Mouse (Mus musculus) limb, embryonic 13.5 days (tissue): ENCODE measurements around the gene Stim1. TPM values are rescaled to one million over a fixed set of nuclear protein-coding genes. Genes with fewer than 3 reads are reported as not detected.

Experiments used
- ATAC-seq: fragments of 200-750 bp; cut with Nextera tagmentation; 2 replicates; pipeline ENCODE4 v1.8.0; 2017; ENCODE audit warnings: low read depth, moderate number of reproducible peaks, moderate TSS enrichment; ENCODE audit not compliant: low FRiP score
- H3K27ac ChIP-seq: fragments of 300-500 bp; sonication (generic); 2 replicates; pipeline ENCODE4 v1.5.1; 2015; ENCODE audit warnings: inconsistent platforms, mild to moderate bottlenecking, moderate library complexity
- H3K27me3 ChIP-seq: fragments of 300-500 bp; sonication (generic); 2 replicates; pipeline ENCODE4 v1.6.1; 2015; ENCODE audit warnings: mild to moderate bottlenecking, inconsistent platforms
- H3K36me3 ChIP-seq: fragments of 300-500 bp; sonication (generic); 2 replicates; pipeline ENCODE4 v1.6.1; 2015; ENCODE audit warnings: inconsistent platforms, mild to moderate bottlenecking, moderate library complexity
- H3K4me1 ChIP-seq: fragments of 300-500 bp; sonication (generic); 2 replicates; pipeline ENCODE4 v1.6.1; 2015; ENCODE audit warnings: inconsistent platforms
- H3K4me2 ChIP-seq: fragments of 300-500 bp; sonication (generic); replicated peaks from 2 replicates; pipeline ENCODE4 v1.6.1; 2015; ENCODE audit warnings: inconsistent platforms, mild to moderate bottlenecking, moderate library complexity
- H3K4me3 ChIP-seq: fragments of 300-500 bp; sonication (generic); 2 replicates; pipeline ENCODE4 v1.5.1; 2015; ENCODE audit warnings: moderate library complexity, mild to moderate bottlenecking, inconsistent platforms
- H3K9ac ChIP-seq: fragments of 300-500 bp; sonication (generic); 2 replicates; pipeline ENCODE4 v1.6.1; 2015; ENCODE audit warnings: mild to moderate bottlenecking, inconsistent platforms
- H3K9me3 ChIP-seq: fragments of 300-500 bp; sonication (generic); 2 replicates; pipeline ENCODE4 v1.6.1; 2016; ENCODE audit warnings: inconsistent platforms
- WGBS: fragments of 180-500 bp; shearing (Covaris S2); methylation state at CpG from one replicate; pipeline ENCODE4 v1.1.7; 2015; 5-methylcytosine and 5-hydroxymethylcytosine counted together
- polyA plus RNA-seq: library from polyadenylated mRNA; unstranded; fragments of >200 nt; fragmentation: Nextera tagmentation; extraction: Ambion mirVana; gene quantifications from 2 replicates; pipeline ENCODE4 v1.2.1, GENCODE M21; 2015

Stim1 gene
- polyA plus RNA-seq, 1 experiment from 2014 or later = 23.7 TPM

GRCm38 (mm10) chr7:102314107-102314506, 46.5 kb downstream of the Stim1 start:
- Histone ChIP-seq H3K4me2 (no peak overlapping the region), H3K9me3 (no peaks in the 10 kb centered on the region), H3K36me3 (no peaks in the 10 kb centered on the region), H3K27me3 (no peaks in the 10 kb centered on the region), H3K4me1 (peaks cover 9% of the 10 kb centered on the region), H3K9ac (no peak overlapping the region), H3K4me3 (no peak overlapping the region), H3K27ac (no peak overlapping the region)
- ATAC-seq = no peak
- WGBS = 61% methylated on average over 1 of the region's 1 CpGs

GRCm38 (mm10) chr7:102314908-102315307, 47.3 kb downstream of the Stim1 start:
- H3K4me2 ChIP-seq = no peak overlapping the region
- no peak for ATAC-seq
- no peaks in the 10 kb centered on the region for H3K9me3 ChIP-seq
- no peak overlapping the region for H3K9ac ChIP-seq
- H3K4me3 ChIP-seq = no peak overlapping the region
- no peak overlapping the region for H3K27ac ChIP-seq
- H3K4me1 ChIP-seq = peaks cover 9% of the 10 kb centered on the region
- H3K36me3 ChIP-seq = no peaks in the 10 kb centered on the region
- no peaks in the 10 kb centered on the region for H3K27me3 ChIP-seq

DNA sequence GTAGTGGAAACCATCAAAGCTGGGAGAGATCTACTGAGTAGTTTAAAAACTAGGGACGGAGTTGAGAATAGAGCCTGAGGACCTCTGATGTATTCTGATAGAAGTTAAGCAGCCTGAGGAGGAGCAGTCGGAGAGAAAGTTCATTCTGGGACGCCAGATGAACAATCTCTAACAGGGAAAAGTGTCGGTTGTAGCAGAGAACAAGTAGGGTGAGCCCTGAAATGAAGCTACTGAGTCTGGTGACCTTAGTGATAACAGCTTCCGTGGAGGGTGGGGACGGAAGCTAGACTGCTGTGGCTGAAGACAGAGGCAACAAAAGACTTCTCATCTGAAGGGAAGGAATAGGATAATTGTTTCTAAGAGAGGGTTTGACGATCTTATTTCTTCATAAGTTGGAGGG, 47.8 kb downstream of the Stim1 start:
- Histone ChIP-seq H3K4me1 (peaks cover 9% of the 10 kb centered on the region), H3K27ac (no peak overlapping the region), H3K9ac (no peak overlapping the region), H3K4me2 (no peak overlapping the region), H3K36me3 (no peaks in the 10 kb centered on the region), H3K9me3 (no peaks in the 10 kb centered on the region), H3K4me3 (no peak overlapping the region), H3K27me3 (no peaks in the 10 kb centered on the region)
- 46% methylated on average over 7 of the region's 7 CpGs for WGBS
- ATAC-seq = no peak

- 92% methylated on average over 3 of the region's 3 CpGs for WGBS
- H3K4me1 ChIP-seq = peaks cover 9% of the 10 kb centered on the region
- no peak overlapping the region for H3K4me3 ChIP-seq
- no peak overlapping the region for H3K9ac ChIP-seq
- no peaks in the 10 kb centered on the region for H3K9me3 ChIP-seq
- H3K27ac ChIP-seq = no peak overlapping the region
- no peak for ATAC-seq
- H3K36me3 ChIP-seq = no peaks in the 10 kb centered on the region
- H3K4me2 ChIP-seq = no peak overlapping the region
- H3K27me3 ChIP-seq = no peaks in the 10 kb centered on the region
Observed at GRCm38 (mm10) chr7:102317583-102318168, 50.1 kb downstream of the Stim1 start.

GRCm38 (mm10) chr7:102322137-102322536, 54.5 kb downstream of the Stim1 start:
- Histone ChIP-seq H3K4me1 (no peaks in the 10 kb centered on the region), H3K27ac (no peak overlapping the region), H3K36me3 (no peaks in the 10 kb centered on the region), H3K9me3 (no peaks in the 10 kb centered on the region), H3K4me3 (no peak overlapping the region), H3K27me3 (no peaks in the 10 kb centered on the region), H3K9ac (no peak overlapping the region), H3K4me2 (no peak overlapping the region)
- 79% methylated on average over 5 of the region's 5 CpGs for WGBS
- ATAC-seq = no peak

GRCm38 (mm10) chr7:102326323-102326722, 58.7 kb downstream of the Stim1 start:
- Histone ChIP-seq H3K4me2 (no peak overlapping the region), H3K9ac (no peak overlapping the region), H3K27ac (no peak overlapping the region), H3K4me3 (no peak overlapping the region), H3K4me1 (no peaks in the 10 kb centered on the region), H3K9me3 (no peaks in the 10 kb centered on the region), H3K27me3 (no peaks in the 10 kb centered on the region), H3K36me3 (no peaks in the 10 kb centered on the region)
- ATAC-seq = no peak

DNA sequence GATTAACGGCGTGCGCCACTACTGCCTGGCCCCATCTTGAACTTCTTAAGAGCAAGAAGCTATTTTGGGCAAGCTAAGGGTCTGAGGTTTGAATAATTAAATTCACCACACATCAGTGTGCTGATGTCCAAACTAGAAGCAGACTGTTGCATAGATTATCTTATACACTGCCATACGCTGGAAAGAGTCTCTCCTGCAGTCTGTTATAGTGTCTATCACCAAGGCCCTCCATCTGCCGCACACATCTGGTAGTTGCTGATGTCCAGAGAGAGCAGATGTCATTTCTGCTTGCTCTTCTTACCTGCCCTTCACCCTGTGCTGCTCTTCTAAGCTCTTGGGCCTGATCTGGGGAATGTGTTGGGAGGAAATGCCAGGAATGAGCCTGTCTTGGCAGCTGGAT, 62.7 kb downstream of the Stim1 start:
- no peak overlapping the region for H3K9ac ChIP-seq
- no peak for ATAC-seq
- no peak overlapping the region for H3K4me2 ChIP-seq
- no peaks in the 10 kb centered on the region for H3K36me3 ChIP-seq
- no peaks in the 10 kb centered on the region for H3K9me3 ChIP-seq
- H3K27ac ChIP-seq = no peak overlapping the region
- no peaks in the 10 kb centered on the region for H3K4me1 ChIP-seq
- H3K4me3 ChIP-seq = no peak overlapping the region
- no peaks in the 10 kb centered on the region for H3K27me3 ChIP-seq
- 89% methylated on average over 5 of the region's 5 CpGs for WGBS

DNA sequence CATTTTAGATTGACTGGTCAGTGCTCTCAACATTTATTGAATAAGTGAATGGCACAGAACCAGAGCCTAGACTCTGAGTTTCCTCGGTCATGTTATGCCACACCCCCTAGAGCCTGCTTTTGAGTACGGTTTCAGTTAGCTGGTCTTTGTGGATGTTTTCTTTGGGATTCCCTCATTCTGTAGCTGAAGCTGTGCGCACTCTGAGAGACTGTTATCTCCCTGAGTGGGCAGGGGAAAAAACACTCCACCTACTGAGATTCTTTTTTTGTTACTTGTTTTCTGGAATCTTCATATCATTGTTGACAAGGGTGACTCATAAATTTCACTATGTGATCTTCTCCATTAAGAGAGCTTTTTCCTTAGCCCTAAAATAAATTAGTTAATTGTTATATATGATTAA, 63.9 kb downstream of the Stim1 start:
- no peak for ATAC-seq
- Histone ChIP-seq H3K4me3 (no peak overlapping the region), H3K27ac (no peak overlapping the region), H3K4me2 (no peak overlapping the region), H3K9ac (no peak overlapping the region), H3K27me3 (no peaks in the 10 kb centered on the region), H3K9me3 (no peaks in the 10 kb centered on the region), H3K36me3 (no peaks in the 10 kb centered on the region), H3K4me1 (no peaks in the 10 kb centered on the region)
- WGBS = 75% methylated on average over 3 of the region's 3 CpGs

DNA sequence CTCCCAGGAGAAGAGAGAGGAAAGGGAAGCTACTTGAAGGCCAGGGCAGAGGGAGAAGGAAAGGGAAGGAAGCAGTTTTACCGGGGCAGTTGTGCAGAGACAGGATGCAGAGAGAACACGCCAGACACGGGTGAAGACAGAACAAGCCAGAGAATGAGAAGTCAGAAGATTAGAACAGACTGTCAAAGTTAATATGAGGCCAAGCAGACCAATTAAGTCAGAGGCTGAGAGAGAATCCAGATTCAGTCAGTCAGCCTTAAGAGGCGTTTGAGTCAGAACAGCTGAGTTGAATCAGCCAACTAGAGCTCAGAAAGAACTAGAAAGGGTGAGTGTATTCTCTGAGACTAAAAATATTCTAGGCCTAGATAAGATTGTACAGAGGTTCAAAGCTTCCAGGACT, 66.1 kb downstream of the Stim1 start:
- Histone ChIP-seq H3K36me3 (no peaks in the 10 kb centered on the region), H3K9ac (no peak overlapping the region), H3K4me1 (no peaks in the 10 kb centered on the region), H3K9me3 (no peaks in the 10 kb centered on the region), H3K4me3 (no peak overlapping the region), H3K4me2 (no peak overlapping the region), H3K27me3 (no peaks in the 10 kb centered on the region), H3K27ac (no peak overlapping the region)
- WGBS = 68% methylated on average over 4 of the region's 4 CpGs
- ATAC-seq = no peak

DNA sequence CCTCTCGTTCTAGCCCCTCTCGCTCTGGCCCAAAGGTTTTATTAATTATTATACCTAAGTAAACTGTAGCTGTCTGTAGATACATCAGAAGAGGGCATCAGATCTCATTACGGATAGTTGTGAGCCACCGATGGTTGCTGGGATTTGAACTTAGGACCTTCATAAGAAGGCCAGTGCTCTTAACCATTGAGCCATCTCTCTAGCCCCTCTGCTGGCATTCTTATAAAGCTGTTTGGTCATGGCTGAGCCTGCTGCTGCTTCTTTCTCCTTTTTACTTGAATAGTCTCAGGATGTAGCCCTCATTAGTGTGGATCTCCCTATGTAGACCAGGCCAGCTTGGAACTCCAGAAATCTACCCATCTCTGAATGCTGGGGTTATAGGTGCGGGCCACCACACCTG, 69.7 kb downstream of the Stim1 start:
- no peaks in the 10 kb centered on the region for H3K36me3 ChIP-seq
- H3K9me3 ChIP-seq = no peaks in the 10 kb centered on the region
- 95% methylated on average over 5 of the region's 5 CpGs for WGBS
- no peak overlapping the region for H3K9ac ChIP-seq
- no peak overlapping the region for H3K4me2 ChIP-seq
- H3K4me1 ChIP-seq = no peaks in the 10 kb centered on the region
- no peak for ATAC-seq
- H3K27ac ChIP-seq = no peak overlapping the region
- H3K27me3 ChIP-seq = no peaks in the 10 kb centered on the region
- no peak overlapping the region for H3K4me3 ChIP-seq

DNA sequence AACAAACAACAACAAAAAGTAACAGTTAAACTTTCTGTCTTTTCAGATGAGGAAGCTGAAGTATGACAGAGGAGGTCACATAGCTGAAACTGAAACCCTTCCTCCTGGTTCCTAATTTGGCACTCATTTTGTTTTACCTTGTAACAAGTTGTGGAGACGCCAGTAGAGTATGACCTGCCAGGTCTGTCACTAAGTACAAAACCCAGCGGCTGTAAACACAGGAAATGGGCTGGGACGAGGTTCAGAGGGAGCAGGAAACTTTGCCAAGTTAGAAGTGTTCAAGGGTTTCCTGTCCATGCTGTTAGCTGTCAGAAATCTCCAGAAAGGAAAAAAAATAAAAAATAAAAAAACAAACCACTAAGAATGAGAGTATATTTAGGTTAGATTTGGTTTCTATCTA, 70.3 kb downstream of the Stim1 start:
- no peak overlapping the region for H3K9ac ChIP-seq
- H3K4me3 ChIP-seq = no peak overlapping the region
- H3K4me2 ChIP-seq = no peak overlapping the region
- no peaks in the 10 kb centered on the region for H3K36me3 ChIP-seq
- ATAC-seq = no peak
- 29% methylated on average over 3 of the region's 3 CpGs for WGBS
- no peaks in the 10 kb centered on the region for H3K9me3 ChIP-seq
- H3K4me1 ChIP-seq = no peaks in the 10 kb centered on the region
- H3K27me3 ChIP-seq = no peaks in the 10 kb centered on the region
- H3K27ac ChIP-seq = no peak overlapping the region

- no peak for ATAC-seq
- no peaks in the 10 kb centered on the region for H3K36me3 ChIP-seq
- no peak overlapping the region for H3K27ac ChIP-seq
- H3K9me3 ChIP-seq = no peaks in the 10 kb centered on the region
- H3K27me3 ChIP-seq = no peaks in the 10 kb centered on the region
- no peaks in the 10 kb centered on the region for H3K4me1 ChIP-seq
- H3K4me3 ChIP-seq = no peak overlapping the region
- H3K4me2 ChIP-seq = no peak overlapping the region
- H3K9ac ChIP-seq = no peak overlapping the region
- WGBS = 84% methylated on average over 3 of the region's 3 CpGs
Observed at GRCm38 (mm10) chr7:102338956-102339355, 71.3 kb downstream of the Stim1 start.

GRCm38 (mm10) chr7:102345893-102346292, 78.3 kb downstream of the Stim1 start:
- H3K36me3 ChIP-seq = no peaks in the 10 kb centered on the region
- no peaks in the 10 kb centered on the region for H3K4me1 ChIP-seq
- H3K9ac ChIP-seq = no peak overlapping the region
- no peak overlapping the region for H3K4me3 ChIP-seq
- H3K4me2 ChIP-seq = no peak overlapping the region
- H3K27me3 ChIP-seq = no peaks in the 10 kb centered on the region
- WGBS = 48% methylated on average over 2 of the region's 2 CpGs
- no peaks in the 10 kb centered on the region for H3K9me3 ChIP-seq
- ATAC-seq = no peak
- no peak overlapping the region for H3K27ac ChIP-seq
